Mouse (Mus musculus) limb, embryonic 14.5 days (tissue): ENCODE results near the gene Shisa3. TPM values are rescaled to one million over a fixed set of nuclear protein-coding genes. Genes with fewer than 3 reads are reported as not detected.

Experiments used
- ATAC-seq: fragments of 200-750 bp; cut with Nextera tagmentation; 2 replicates; pipeline ENCODE4 v1.8.0; 2017; ENCODE audit warnings: low read depth, moderate number of reproducible peaks, moderate TSS enrichment; ENCODE audit not compliant: low FRiP score
- DNase-seq: peaks from one replicate; pipeline ENCODE4 v3.0.0-alpha.2; 2015; ENCODE audit warnings: low spot score
- H3K27ac ChIP-seq: fragments of 300-500 bp; sonication (generic); replicated peaks from 2 replicates; pipeline ENCODE4 v1.5.1; 2014; ENCODE audit warnings: low read depth, mild to moderate bottlenecking, low read length, moderate library complexity, mixed read lengths
- H3K27me3 ChIP-seq: fragments of 300-500 bp; sonication (generic); 2 replicates; pipeline ENCODE4 v1.6.1; 2014; ENCODE audit warnings: low read length, mixed read lengths; ENCODE audit not compliant: control insufficient read depth, insufficient read depth
- H3K36me3 ChIP-seq: fragments of 300-500 bp; sonication (generic); 2 replicates; pipeline ENCODE4 v1.6.1; 2014; ENCODE audit warnings: mild to moderate bottlenecking, low read length, moderate library complexity, mixed read lengths; ENCODE audit not compliant: control insufficient read depth, insufficient read depth
- H3K4me1 ChIP-seq: fragments of 300-500 bp; sonication (generic); 2 replicates; pipeline ENCODE4 v1.6.1; 2014; ENCODE audit warnings: antibody characterized with exemption, low read length, mixed read lengths; ENCODE audit not compliant: control insufficient read depth, insufficient read depth
- H3K4me2 ChIP-seq: fragments of 300-500 bp; sonication (generic); replicated peaks from 2 replicates; pipeline ENCODE4 v1.6.1; 2014; ENCODE audit warnings: low read depth, mild to moderate bottlenecking, low read length, moderate library complexity; ENCODE audit not compliant: severe bottlenecking
- H3K4me3 ChIP-seq: fragments of 300-500 bp; sonication (generic); replicated peaks from 2 replicates; pipeline ENCODE4 v1.5.1; 2014; ENCODE audit warnings: low read length
- H3K9ac ChIP-seq: fragments of 300-500 bp; sonication (generic); 2 replicates; pipeline ENCODE4 v1.6.1; 2014; ENCODE audit warnings: mild to moderate bottlenecking, low read depth, low read length, moderate library complexity; ENCODE audit not compliant: severe bottlenecking
- H3K9me3 ChIP-seq: fragments of 300-500 bp; sonication (generic); 2 replicates; pipeline ENCODE4 v1.6.1; 2016; ENCODE audit warnings: low read length; ENCODE audit not compliant: control insufficient read depth
- POLR2A ChIP-seq: fragments of 200-500 bp; IDR thresholded peaks from 2 replicates; pipeline ENCODE4 v1.8.0; 2012; ENCODE audit warnings: inconsistent platforms, mild to moderate bottlenecking, moderate library complexity, borderline replicate concordance; ENCODE audit not compliant: insufficient read depth, insufficient read length; ENCODE audit errors: extremely low read depth
- WGBS: fragments of 180-500 bp; shearing (Covaris S2); extraction: QIAGEN DNeasy Blood & Tissue Kit; methylation state at CpG from one replicate; pipeline ENCODE4 v1.1.7; 2014; 5-methylcytosine and 5-hydroxymethylcytosine counted together
- polyA plus RNA-seq, 2 experiments: library from polyadenylated mRNA; depleted of rRNA in 1 of 2; stranded (reverse) in 1 of 2; unstranded in 1 of 2; fragments of >200 nt; fragmentation: Nextera tagmentation in 1 of 2; extraction: Ambion mirVana in 1 of 2; gene quantifications; 2 replicates each; pipeline versions ENCODE4 v1.2.1 to v1.2.3; 2012 to 2014

Gene Shisa3
- polyA plus RNA-seq, 2 experiments: 4.6 to 6.3 TPM

DNA sequence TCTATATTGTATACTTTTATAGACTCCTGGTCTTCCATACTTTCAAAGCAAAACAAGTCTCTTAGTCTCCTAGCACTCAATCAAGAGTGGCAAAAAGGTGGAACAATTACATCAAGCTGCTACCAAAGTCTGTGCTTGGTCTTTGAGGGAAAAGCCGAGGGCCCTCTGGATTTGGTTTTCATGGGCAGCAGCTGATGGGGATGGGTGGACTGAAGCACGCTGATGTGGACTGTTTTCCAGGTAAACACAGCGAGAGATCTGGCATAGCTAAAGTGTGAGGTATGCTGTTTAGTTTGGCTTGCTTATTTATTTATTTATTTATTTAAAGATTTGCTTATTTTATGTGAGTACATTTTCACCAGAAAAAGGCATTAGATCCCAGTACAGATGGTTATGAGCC, 45.9 kb downstream of the Shisa3 start:
- Histone ChIP-seq H3K27ac (no peak overlapping the region), H3K27me3 (peaks cover 3% of the 10 kb centered on the region; the same call in 1 of the 2 replicates), H3K4me1 (peaks cover 6% of the 10 kb centered on the region; the same call in 1 of the 2 replicates), H3K9me3 (no peaks in the 10 kb centered on the region), H3K4me2 (no peak overlapping the region), H3K36me3 (no peaks in the 10 kb centered on the region), H3K9ac (no peak overlapping the region), H3K4me3 (no peak overlapping the region)
- ATAC-seq (no peak), DNase-seq (no peak)
- TF ChIP-seq POLR2A: no peak
- 77% methylated on average over 3 of the region's 3 CpGs for WGBS

DNA sequence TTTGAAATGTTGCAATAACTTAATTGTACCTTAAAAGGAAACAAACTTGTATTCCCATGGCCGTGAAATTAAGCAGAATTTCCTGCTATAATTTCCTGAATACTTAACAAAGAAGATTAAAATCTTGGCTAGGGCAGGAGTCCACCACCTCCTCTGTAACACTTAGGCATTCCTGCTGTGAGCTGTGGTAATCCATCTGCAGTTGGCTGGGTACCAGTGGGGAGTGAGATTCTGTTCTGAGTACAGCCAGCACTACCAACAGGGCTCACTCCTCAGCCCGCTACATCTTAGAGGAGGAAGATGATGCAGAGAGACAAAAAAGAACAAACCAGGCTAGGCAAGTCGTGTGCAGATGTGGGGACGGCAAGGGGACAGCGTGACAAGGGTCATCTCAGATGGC, 46.9 kb downstream of the Shisa3 start:
- H3K27ac ChIP-seq: no peak overlapping the region
- no peak overlapping the region for H3K9ac ChIP-seq
- peaks cover 3% of the 10 kb centered on the region; the same call in 1 of the 2 replicates for H3K27me3 ChIP-seq
- no peak overlapping the region for H3K4me2 ChIP-seq
- H3K36me3 ChIP-seq: no peaks in the 10 kb centered on the region
- no peak for TF ChIP-seq POLR2A
- no peaks in the 10 kb centered on the region for H3K9me3 ChIP-seq
- ATAC-seq: no peak
- no peak for DNase-seq
- H3K4me3 ChIP-seq: no peak overlapping the region
- 84% methylated on average over 5 of the region's 5 CpGs for WGBS
- H3K4me1 ChIP-seq: peaks cover 6% of the 10 kb centered on the region; the same call in 1 of the 2 replicates

DNA sequence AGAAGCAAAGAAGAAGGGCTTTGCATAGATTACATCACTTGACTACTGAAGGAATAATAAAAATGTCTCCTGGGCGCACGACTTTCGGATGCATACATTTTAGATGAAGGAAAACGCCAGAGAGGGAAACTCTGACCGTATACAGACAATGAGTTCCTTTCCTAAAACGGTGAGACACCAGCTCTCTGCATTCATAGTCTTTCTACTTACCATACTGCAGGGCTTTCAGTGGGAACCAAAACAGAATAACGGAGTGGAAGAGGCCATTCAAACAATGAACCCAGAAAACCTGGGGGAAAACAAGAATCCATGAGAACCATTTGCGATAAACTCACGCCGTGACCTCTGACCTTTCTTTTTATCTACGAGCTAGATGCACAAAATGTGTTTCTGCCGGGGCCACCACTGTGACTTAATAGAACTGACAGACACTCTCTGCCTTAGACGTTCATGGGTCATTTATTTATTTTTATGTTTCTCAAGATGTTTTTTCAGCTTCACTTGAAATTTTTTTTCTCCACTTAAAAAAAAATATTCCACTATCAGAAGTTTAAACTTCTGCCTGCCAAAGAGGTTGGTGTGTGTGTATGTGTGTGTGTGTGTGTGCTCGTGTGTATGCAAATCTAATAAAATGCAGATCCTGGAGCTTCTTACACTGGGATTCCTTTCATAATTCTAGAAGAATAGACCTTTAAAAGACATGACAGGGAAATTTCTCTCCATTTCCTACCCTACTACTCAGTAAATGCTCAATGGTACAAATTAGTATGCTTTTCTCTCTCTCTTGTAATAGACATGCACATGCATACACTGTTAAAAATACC, 48.2 kb downstream of the Shisa3 start:
- WGBS: 61% methylated on average over 14 of the region's 14 CpGs

DNA sequence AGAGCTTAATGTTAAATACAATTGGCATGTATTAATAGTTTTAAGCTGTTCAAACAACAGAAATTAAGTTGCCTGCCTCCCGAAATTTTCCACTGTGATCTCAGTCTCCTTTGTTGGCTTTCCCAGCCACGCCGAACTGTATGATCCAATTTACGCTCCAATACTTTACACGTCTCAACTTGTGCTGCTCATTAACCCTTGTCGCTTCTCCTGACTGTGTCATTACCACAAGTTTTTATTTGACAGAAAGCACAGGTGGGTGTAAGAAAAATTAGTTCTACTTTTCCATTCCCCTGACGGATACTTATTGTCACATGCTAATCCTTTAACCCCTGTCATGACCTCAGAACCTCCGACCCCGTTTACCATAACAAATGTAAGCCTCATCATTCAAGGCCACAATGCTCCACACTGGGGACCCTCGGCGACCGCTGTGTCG, 49.2 kb downstream of the Shisa3 start:
- Histone ChIP-seq H3K9ac (no peak overlapping the region), H3K4me3 (no peak overlapping the region), H3K9me3 (no peaks in the 10 kb centered on the region), H3K4me2 (no peak overlapping the region), H3K27ac (no peak overlapping the region), H3K36me3 (no peaks in the 10 kb centered on the region), H3K27me3 (no peaks in the 10 kb centered on the region), H3K4me1 (peaks cover 6% of the 10 kb centered on the region; the same call in 1 of the 2 replicates)
- no peak for TF ChIP-seq POLR2A
- 32% methylated on average over 13 of the region's 13 CpGs for WGBS
- ATAC-seq: no peak
- no peak for DNase-seq

More for the DNA sequence above, 48.2 kb downstream of the Shisa3 start:
- Histone ChIP-seq H3K4me1 (peaks cover 6% of the 10 kb centered on the region; the same call in 1 of the 2 replicates), H3K36me3 (no peaks in the 10 kb centered on the region), H3K27ac (no peak overlapping the region), H3K9me3 (no peaks in the 10 kb centered on the region), H3K4me3 (no peak overlapping the region), H3K27me3 (no peaks in the 10 kb centered on the region), H3K9ac (no peak overlapping the region), H3K4me2 (no peak overlapping the region)
- no peak for DNase-seq
- ATAC-seq: no peak
- no peak for TF ChIP-seq POLR2A

DNA sequence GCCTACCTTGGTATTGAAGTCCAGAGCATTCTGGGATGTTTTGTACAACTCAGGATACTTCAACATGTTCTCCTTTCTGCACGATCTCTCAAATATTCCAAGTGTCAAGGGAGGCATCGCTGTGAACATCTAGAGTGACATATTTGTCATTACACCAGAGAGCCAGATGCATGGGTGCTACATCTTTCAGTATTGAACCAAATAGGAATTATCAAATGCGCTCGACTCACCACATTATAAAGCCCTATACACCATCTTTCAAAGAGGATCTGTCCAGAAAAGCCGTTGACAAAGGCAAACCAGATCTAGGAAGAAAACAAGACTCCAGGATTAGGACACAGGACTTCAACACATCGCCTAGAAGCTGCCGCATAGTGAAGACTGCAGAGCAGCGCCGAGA, 52.2 kb downstream of the Shisa3 start:
- ATAC-seq (no peak), DNase-seq (no peak)
- no peaks in the 10 kb centered on the region for H3K36me3 ChIP-seq
- H3K4me1 ChIP-seq: peaks cover 10% of the 10 kb centered on the region; the same call in 1 of the 2 replicates
- 93% methylated on average over 9 of the region's 9 CpGs for WGBS
- H3K9ac ChIP-seq: no peak overlapping the region
- no peak overlapping the region for H3K4me2 ChIP-seq
- no peak overlapping the region for H3K4me3 ChIP-seq
- TF ChIP-seq POLR2A: no peak
- H3K9me3 ChIP-seq: no peaks in the 10 kb centered on the region
- H3K27me3 ChIP-seq: no peaks in the 10 kb centered on the region
- H3K27ac ChIP-seq: no peak overlapping the region
